Mouse (Mus musculus) heart, postnatal 0 days (tissue): ENCODE measurements around the gene Gabarap. TPM values are rescaled to one million over a fixed set of nuclear protein-coding genes. Genes with fewer than 3 reads are reported as not detected.

Source experiments
- ATAC-seq: fragments of 200-750 bp; cut with Nextera tagmentation; 2 replicates; pipeline ENCODE4 v1.8.0; 2017; ENCODE audit warnings: low read depth, moderate number of reproducible peaks, moderate library complexity; ENCODE audit not compliant: insufficient read depth
- DNase-seq: peaks from one replicate; pipeline ENCODE4 v3.0.0-alpha.2; 2016; ENCODE audit warnings: low spot score
- H3K27ac ChIP-seq: fragments of 300-500 bp; sonication (generic); 2 replicates; pipeline ENCODE4 v1.5.1; 2014; ENCODE audit warnings: low read depth, mild to moderate bottlenecking
- H3K27me3 ChIP-seq: fragments of 300-500 bp; sonication (generic); 2 replicates; pipeline ENCODE4 v1.6.1; 2014; ENCODE audit warnings: low read length, mixed read lengths; ENCODE audit not compliant: control insufficient read depth, insufficient read depth
- H3K36me3 ChIP-seq: fragments of 300-500 bp; sonication (generic); replicated peaks from 2 replicates; pipeline ENCODE4 v1.6.1; 2014; ENCODE audit warnings: low read length, mixed read lengths; ENCODE audit not compliant: control insufficient read depth, insufficient read depth
- H3K4me1 ChIP-seq: fragments of 300-500 bp; sonication (generic); 2 replicates; pipeline ENCODE4 v1.6.1; 2014; ENCODE audit warnings: antibody characterized with exemption; ENCODE audit not compliant: control insufficient read depth, insufficient read depth
- H3K4me2 ChIP-seq: fragments of 300-500 bp; sonication (generic); 2 replicates; pipeline ENCODE4 v1.6.1; 2014; ENCODE audit warnings: low read depth, mild to moderate bottlenecking, low read length, moderate library complexity
- H3K4me3 ChIP-seq: fragments of 300-500 bp; sonication (generic); 2 replicates; pipeline ENCODE4 v1.5.1; 2014; ENCODE audit warnings: low read depth, low read length
- H3K9ac ChIP-seq: fragments of 300-500 bp; sonication (generic); replicated peaks from 2 replicates; pipeline ENCODE4 v1.6.1; 2014; ENCODE audit warnings: low read depth, low read length, mixed read lengths
- H3K9me3 ChIP-seq: fragments of 300-500 bp; sonication (generic); replicated peaks from 2 replicates; pipeline ENCODE4 v1.6.1; 2016; ENCODE audit warnings: low read length; ENCODE audit not compliant: control insufficient read depth
- CTCF ChIP-seq: IDR thresholded peaks from 2 replicates; pipeline ENCODE4 v1.5.1; 2016; ENCODE audit warnings: antibody characterized with exemption, control low read depth, low read depth
- EP300 ChIP-seq: IDR thresholded peaks from 2 replicates; pipeline ENCODE4 v1.6.1; 2016; ENCODE audit warnings: antibody characterized with exemption, low read depth
- WGBS: fragments of 180-500 bp; shearing (Covaris S2); extraction: QIAGEN DNeasy Blood & Tissue Kit; methylation state at CpG from one replicate; pipeline ENCODE4 v1.1.7; 2014; 5-methylcytosine and 5-hydroxymethylcytosine counted together
- polyA plus RNA-seq: library from polyadenylated mRNA; unstranded; fragments of >200 nt; fragmentation: Nextera tagmentation; extraction: Ambion mirVana; gene quantifications from 2 replicates; pipeline ENCODE4 v1.2.1, GENCODE M21; 2015
- total RNA-seq: library from RNA; depleted of rRNA; stranded (reverse); fragments of >200 nt; gene quantifications from 2 replicates; pipeline ENCODE4 v1.2.3, GENCODE M21; 2014; ENCODE audit warnings: low replicate concordance

The Gabarap gene
- total and polyA plus RNA-seq, 2 experiments from 2014 or later, result 305 to 472 TPM

DNA sequence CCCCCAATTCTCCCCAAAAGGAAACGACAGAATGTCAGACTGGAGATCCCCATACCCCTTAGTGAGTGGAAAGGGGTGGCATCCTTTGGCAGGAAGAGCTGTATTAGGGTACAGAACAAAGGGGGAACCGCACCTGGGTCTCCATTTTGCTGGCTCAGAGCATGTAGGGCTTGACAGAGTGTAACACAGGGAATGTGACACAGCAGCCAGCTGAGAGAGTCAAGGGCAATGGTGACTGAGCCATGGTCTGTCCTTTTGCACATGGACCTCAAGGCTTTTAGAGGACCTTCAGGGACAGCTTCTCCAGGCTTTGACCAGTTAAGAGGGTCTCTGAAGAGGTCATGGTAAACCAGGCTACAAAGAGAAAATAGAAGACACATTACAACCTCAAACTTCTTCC is 16.0 kb upstream of the Gabarap start:
- no peak overlapping the region for H3K27ac ChIP-seq
- H3K27me3 ChIP-seq, result no peaks in the 10 kb centered on the region
- H3K4me3 ChIP-seq, result no peak overlapping the region
- WGBS, result 95% methylated on average over 2 of the region's 2 CpGs
- no peak for TF ChIP-seq CTCF
- TF ChIP-seq EP300, result no peak
- no peak for ATAC-seq
- no peak for DNase-seq
- peaks cover 6% of the 10 kb centered on the region for H3K4me1 ChIP-seq
- H3K9ac ChIP-seq, result no peak overlapping the region
- no peak overlapping the region for H3K4me2 ChIP-seq
- H3K9me3 ChIP-seq, result no peaks in the 10 kb centered on the region
- H3K36me3 ChIP-seq, result peaks cover 68% of the 10 kb centered on the region

DNA sequence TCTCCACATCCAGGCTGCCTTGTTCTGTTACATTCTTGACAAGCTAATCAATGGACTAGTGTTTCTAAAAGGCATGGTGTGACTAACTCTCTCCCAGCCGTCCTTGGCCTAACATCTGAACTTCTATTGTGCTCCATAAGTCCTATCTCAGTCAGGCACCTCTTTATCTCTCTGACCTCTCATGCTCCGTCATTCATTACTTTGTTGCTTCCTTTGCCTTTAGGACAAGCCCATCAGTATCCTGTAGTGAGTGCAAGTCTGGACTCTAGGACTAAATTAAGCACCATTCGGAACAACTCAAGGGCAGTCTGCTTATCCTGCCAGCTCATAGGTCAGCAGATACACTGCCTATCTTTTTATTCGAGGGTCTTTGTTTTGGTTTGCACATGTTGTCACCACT is 14.7 kb upstream of the Gabarap start:
- Histone ChIP-seq H3K9me3 (no peaks in the 10 kb centered on the region), H3K36me3 (peaks cover 58% of the 10 kb centered on the region), H3K9ac (no peak overlapping the region), H3K27ac (no peak overlapping the region), H3K4me1 (peaks cover 6% of the 10 kb centered on the region), H3K4me3 (no peak overlapping the region), H3K27me3 (no peaks in the 10 kb centered on the region), H3K4me2 (no peak overlapping the region)
- TF ChIP-seq CTCF (no peak), EP300 (no peak)
- 42% methylated on average over 4 of the region's 4 CpGs for WGBS
- DNase-seq (no peak), ATAC-seq (no peak)

DNA sequence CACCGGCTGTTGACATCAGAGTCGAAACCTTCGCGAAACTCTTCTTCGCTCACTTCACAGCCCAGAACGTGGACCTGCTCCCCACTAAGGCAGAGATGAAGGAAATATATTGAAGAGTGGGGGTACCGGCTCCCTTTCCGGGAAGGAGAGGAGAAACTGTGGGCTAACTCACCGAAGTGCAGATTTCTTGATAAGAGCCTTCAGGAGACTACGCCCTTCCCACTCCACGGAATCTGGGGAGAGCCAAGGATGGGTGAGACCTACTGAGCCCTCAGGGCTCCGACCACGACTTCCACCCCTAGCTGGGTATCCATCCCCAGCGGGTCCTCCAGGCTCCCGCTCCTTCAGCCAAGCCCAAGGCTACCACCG is 11.1 kb upstream of the Gabarap start:
- WGBS, result 2% methylated on average over 16 of the region's 16 CpGs
- H3K36me3 ChIP-seq, result peaks cover 36% of the 10 kb centered on the region

DNA sequence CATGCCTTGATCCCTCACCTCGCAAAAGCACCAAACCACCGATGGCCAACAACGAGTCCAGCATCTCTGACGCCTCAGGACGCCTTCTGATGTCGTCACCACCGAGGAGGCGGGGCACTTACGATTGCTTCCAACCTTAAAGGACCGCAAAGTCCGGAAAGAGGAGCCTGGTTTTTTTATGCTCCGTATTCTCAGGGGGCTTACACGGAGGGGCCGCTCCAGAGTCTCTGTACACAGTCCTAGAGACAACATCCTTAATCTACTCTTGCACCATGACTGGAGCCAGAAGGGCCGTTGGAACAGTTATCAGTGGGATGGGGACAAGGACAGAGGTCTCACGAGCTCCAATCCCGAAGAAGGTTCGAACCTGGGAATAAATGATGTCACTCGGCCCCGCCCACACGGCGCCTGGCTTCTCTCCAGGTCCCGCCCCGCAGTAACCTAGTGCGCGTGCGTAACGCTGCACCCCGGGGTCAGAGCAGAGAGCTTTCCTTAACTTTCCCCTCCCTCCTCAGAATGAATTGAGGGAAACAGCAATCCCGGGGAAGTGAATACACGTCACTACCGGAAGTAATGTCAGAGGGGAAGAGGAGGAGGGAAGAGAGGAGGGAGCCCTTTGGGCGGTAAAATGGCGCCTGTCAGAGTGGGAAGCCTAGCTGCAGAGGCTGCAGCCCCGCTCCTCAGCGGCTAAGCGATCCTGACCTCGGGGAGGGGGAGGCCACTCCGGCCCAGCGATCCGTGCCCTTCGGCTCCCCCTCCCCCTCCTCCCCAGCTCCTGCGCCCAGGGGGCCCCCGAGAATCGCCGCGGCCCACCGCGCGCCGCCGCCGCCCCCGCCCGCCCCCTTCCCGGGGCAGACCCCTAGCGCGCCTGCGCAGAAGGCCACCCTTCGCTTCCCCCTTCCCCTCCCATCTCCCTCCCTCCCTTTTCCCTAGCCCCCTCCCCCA is 10.5 kb upstream of the Gabarap start:
- peak; percentile 95 for ATAC-seq
- Histone ChIP-seq H3K27me3 (no peaks in the 10 kb centered on the region), H3K4me1 (peaks cover 25% of the 10 kb centered on the region), H3K36me3 (peaks cover 36% of the 10 kb centered on the region), H3K27ac (peak overlapping the region; percentile 100), H3K4me2 (peak overlapping the region; percentile 98), H3K9ac (peak overlapping the region; percentile 100), H3K9me3 (no peaks in the 10 kb centered on the region), H3K4me3 (peak overlapping the region; percentile 99)
- TF ChIP-seq EP300 (peak; percentile 66), CTCF (no peak)
- under 1% methylated on average over 44 of the region's 60 CpGs for WGBS
- DNase-seq, result peak; percentile 100

More for the DNA sequence above, 11.1 kb upstream of the Gabarap start:
- no peak for DNase-seq
- Histone ChIP-seq H3K9me3 (no peaks in the 10 kb centered on the region), H3K4me3 (peak overlapping the region; percentile 99), H3K27me3 (no peaks in the 10 kb centered on the region), H3K27ac (peak overlapping the region; percentile 100), H3K9ac (peak overlapping the region; percentile 100), H3K4me1 (peaks cover 25% of the 10 kb centered on the region), H3K4me2 (peak overlapping the region; percentile 98)
- no peak for ATAC-seq
- TF ChIP-seq CTCF (no peak), EP300 (no peak; the same call in 1 of the 2 replicates)

DNA sequence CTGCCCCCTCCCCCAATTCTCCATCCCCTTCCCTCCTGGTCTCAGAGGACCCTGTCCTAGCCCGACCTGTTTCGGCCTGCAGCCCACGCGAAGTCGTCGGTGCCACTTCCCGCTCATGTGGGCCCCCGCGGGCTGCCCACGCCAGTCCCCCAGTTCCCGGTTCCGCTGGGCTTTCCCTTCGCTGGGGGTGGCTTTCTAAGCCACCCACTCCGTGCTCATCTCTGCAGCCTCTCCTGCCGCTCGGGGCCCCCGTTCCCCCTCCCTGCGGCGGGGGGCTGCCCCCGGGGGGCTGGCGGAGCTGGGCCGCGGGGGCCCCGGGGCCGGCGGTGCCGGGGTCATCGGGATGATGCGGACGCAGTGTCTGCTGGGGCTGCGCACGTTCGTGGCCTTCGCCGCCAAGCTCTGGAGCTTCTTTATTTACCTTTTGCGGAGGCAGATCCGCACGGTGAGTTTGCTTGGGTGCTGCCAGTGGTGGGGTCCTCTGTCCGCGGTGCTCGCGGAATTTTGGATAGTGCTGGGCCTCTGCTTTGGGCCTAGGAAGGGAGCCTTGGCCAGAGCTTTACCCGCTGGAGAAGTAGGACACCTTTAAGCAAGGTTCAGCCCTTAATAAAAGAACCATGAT is 9.7 kb upstream of the Gabarap start, which contains the start of gene Ctdnep1:
Gene Ctdnep1, plus strand, starts transcription at position 16 of the 622 bp plus-strand sequence.
- DNase-seq, result no peak
- peaks cover 35% of the 10 kb centered on the region for H3K36me3 ChIP-seq
- H3K27ac ChIP-seq, result peak within 1 kb of the TSS; percentile 100
- H3K9me3 ChIP-seq, result no peaks in the 10 kb centered on the region
- no peaks in the 10 kb centered on the region for H3K27me3 ChIP-seq
- TF ChIP-seq EP300 (no peak), CTCF (no peak)
- peak within 1 kb of the TSS; percentile 98 for H3K4me2 ChIP-seq
- peak within 1 kb of the TSS; percentile 100 for H3K9ac ChIP-seq
- peak within 1 kb of the TSS; percentile 99 for H3K4me3 ChIP-seq
- ATAC-seq, result no peak
- peaks cover 25% of the 10 kb centered on the region for H3K4me1 ChIP-seq
- WGBS, result under 1% methylated on average over 38 of the region's 43 CpGs
